Mouse (Mus musculus): ENCODE data around the gene Myo9a.

GRCm38 (mm10) chr9:59948226-59948625 is 197.5 kb downstream of the Myo9a start:
- TF ChIP-seq CTCF (IDR thresholded peaks at IDR 0.05; ENCODE audit: extremely low read depth, insufficient read length, insufficient replicate concordance, low read depth, low read length), result no peak
- TF ChIP-seq POLR2A (IDR thresholded peaks at IDR 0.05; ENCODE audit: low read depth, low read length), result no peak

Measured in small intestine, adult 2 months (tissue).